Mouse (Mus musculus) induced T-regulatory cell, adult 2 months (primary cell): ENCODE data around the gene Supt3.

Experiments
- DNase-seq: peaks from one replicate; pipeline ENCODE4 v3.0.0-alpha.2; 2012; ENCODE audit warnings: low read depth

The Supt3 gene

GRCm38 (mm10) chr17:44782366-44782765, 5.4 kb downstream of the Supt3 start:
- DNase-seq = no peak

- no peak for DNase-seq
These were observed 6.2 kb downstream of the Supt3 start for GRCm38 (mm10) chr17:44783143-44783542.

- no peak for DNase-seq
These were observed 12.2 kb downstream of the Supt3 start for GRCm38 (mm10) chr17:44788982-44789747.

GRCm38 (mm10) chr17:44792218-44792917, 15.4 kb downstream of the Supt3 start:
- DNase-seq = no peak

GRCm38 (mm10) chr17:44797331-44797730, 20.4 kb downstream of the Supt3 start:
- DNase-seq = no peak

GRCm38 (mm10) chr17:44807031-44807430, 30.1 kb downstream of the Supt3 start:
- no peak for DNase-seq

GRCm38 (mm10) chr17:44814508-44815175, 37.7 kb downstream of the Supt3 start, which contains the start of gene Runx2:
TSS of gene Runx2 (minus strand) at chr17:44814797.
- no peak for DNase-seq

GRCm38 (mm10) chr17:44818825-44819224, 41.9 kb downstream of the Supt3 start:
- DNase-seq = peak; percentile 20

GRCm38 (mm10) chr17:44819816-44820215, 42.9 kb downstream of the Supt3 start:
- no peak for DNase-seq

GRCm38 (mm10) chr17:44821940-44822339, 45.0 kb downstream of the Supt3 start:
- no peak for DNase-seq

GRCm38 (mm10) chr17:44827124-44827523, 50.2 kb downstream of the Supt3 start:
- DNase-seq = no peak

- no peak for DNase-seq
These were observed 51.0 kb downstream of the Supt3 start for GRCm38 (mm10) chr17:44827964-44828363.

- DNase-seq = no peak
These were observed 52.6 kb downstream of the Supt3 start for GRCm38 (mm10) chr17:44829587-44829986.

GRCm38 (mm10) chr17:44831201-44831600, 54.2 kb downstream of the Supt3 start:
- no peak for DNase-seq

- DNase-seq = no peak
These were observed 65.2 kb downstream of the Supt3 start for GRCm38 (mm10) chr17:44842184-44842583.

GRCm38 (mm10) chr17:44863165-44863564, 86.2 kb downstream of the Supt3 start:
- DNase-seq = no peak

GRCm38 (mm10) chr17:44893592-44893991, 116.6 kb downstream of the Supt3 start:
- DNase-seq = peak; percentile 56

GRCm38 (mm10) chr17:44943536-44944090, 166.7 kb downstream of the Supt3 start:
- DNase-seq = no peak

GRCm38 (mm10) chr17:44945333-44945732, 168.4 kb downstream of the Supt3 start:
- no peak for DNase-seq

- no peak for DNase-seq
These were observed 171.4 kb downstream of the Supt3 start for GRCm38 (mm10) chr17:44948321-44948720.

GRCm38 (mm10) chr17:44956671-44957070, 179.7 kb downstream of the Supt3 start:
- DNase-seq = no peak

- no peak for DNase-seq
These were observed 186.3 kb downstream of the Supt3 start for GRCm38 (mm10) chr17:44963051-44963798.
